Mouse (Mus musculus): ENCODE results near the gene Rabgap1. TPM values are rescaled to one million over a fixed set of nuclear protein-coding genes. Genes with fewer than 3 reads are reported as not detected.

Gene Rabgap1
- polyA plus RNA-seq, 1 experiment from 2014 or later: 6.2 TPM

GRCm38 (mm10) chr2:37430593-37431464 lies 12.2 kb upstream of the Rabgap1 start:
- Histone ChIP-seq H3K4me2 (ENCODE audit: low read depth, low read length) (peak overlapping the region; percentile 93), H3K27ac (ENCODE audit: low read depth) (peak overlapping the region; percentile 95), H3K9me3 (ENCODE audit: low read length) (no peaks in the 10 kb centered on the region), H3K4me3 (ENCODE audit: low read depth, low read length) (peak overlapping the region; percentile 94), H3K4me1 (ENCODE audit: insufficient read depth) (peaks cover 11% of the 10 kb centered on the region), H3K36me3 (replicated peaks; ENCODE audit: insufficient read depth, low read length) (peaks cover 21% of the 10 kb centered on the region), H3K9ac (replicated peaks) (peak overlapping the region; percentile 94), H3K27me3 (ENCODE audit: insufficient read depth, low read length) (no peaks in the 10 kb centered on the region)
- WGBS (ENCODE audit: insufficient replicate concordance): under 1% methylated on average over 38 of the region's 38 CpGs
- TF ChIP-seq EP300 (IDR thresholded peaks at IDR 0.05; ENCODE audit: low read depth) (peak; percentile 60; the same call in 1 of the 2 replicates), CTCF (IDR thresholded peaks at IDR 0.05; ENCODE audit: low read depth) (no peak)
- DNase-seq: peak; percentile 82
- peak; percentile 93 for ATAC-seq

GRCm38 (mm10) chr2:37431609-37432008 lies 11.5 kb upstream of the Rabgap1 start:
- H3K4me1 ChIP-seq (ENCODE audit: insufficient read depth): peaks cover 11% of the 10 kb centered on the region
- H3K4me2 ChIP-seq (ENCODE audit: low read depth, low read length): peak overlapping the region; percentile 93
- TF ChIP-seq EP300 (IDR thresholded peaks at IDR 0.05; ENCODE audit: low read depth) (no peak), CTCF (IDR thresholded peaks at IDR 0.05; ENCODE audit: low read depth) (no peak)
- peak overlapping the region; percentile 95 for H3K27ac ChIP-seq (ENCODE audit: low read depth)
- H3K36me3 ChIP-seq (replicated peaks; ENCODE audit: insufficient read depth, low read length): peaks cover 23% of the 10 kb centered on the region
- no peaks in the 10 kb centered on the region for H3K27me3 ChIP-seq (ENCODE audit: insufficient read depth, low read length)
- ATAC-seq: no peak
- peak overlapping the region; percentile 94 for H3K4me3 ChIP-seq (ENCODE audit: low read depth, low read length)
- peak overlapping the region; percentile 94 for H3K9ac ChIP-seq (replicated peaks)
- no peaks in the 10 kb centered on the region for H3K9me3 ChIP-seq (ENCODE audit: low read length)
- no peak for DNase-seq
- WGBS (ENCODE audit: insufficient replicate concordance): 28% methylated on average over 7 of the region's 7 CpGs

GRCm38 (mm10) chr2:37451667-37452375 lies 8.7 kb downstream of the Rabgap1 start:
- Histone ChIP-seq H3K27me3 (ENCODE audit: insufficient read depth, low read length) (no peaks in the 10 kb centered on the region), H3K4me3 (ENCODE audit: low read depth, low read length) (peak overlapping the region; percentile 95), H3K9ac (replicated peaks) (peak overlapping the region; percentile 95), H3K4me2 (ENCODE audit: low read depth, low read length) (peak overlapping the region; percentile 85), H3K9me3 (ENCODE audit: low read length) (no peaks in the 10 kb centered on the region), H3K36me3 (replicated peaks; ENCODE audit: insufficient read depth, low read length) (no peaks in the 10 kb centered on the region), H3K4me1 (ENCODE audit: insufficient read depth) (peaks cover 22% of the 10 kb centered on the region; the same call in 1 of the 2 replicates), H3K27ac (ENCODE audit: low read depth) (peak overlapping the region; percentile 84)
- ATAC-seq (peak; percentile 98), DNase-seq (peak; percentile 96)
- 9% methylated on average over 43 of the region's 44 CpGs for WGBS (ENCODE audit: insufficient replicate concordance)
- peak; percentile 8; the same call in 1 of the 2 replicates for TF ChIP-seq CTCF (IDR thresholded peaks at IDR 0.05; ENCODE audit: low read depth)
- no peak for TF ChIP-seq EP300 (IDR thresholded peaks at IDR 0.05; ENCODE audit: low read depth)

- no peak for DNase-seq
- 2% methylated on average over 10 of the region's 24 CpGs for WGBS (ENCODE audit: insufficient replicate concordance)
- peak overlapping the region; percentile 95 for H3K4me3 ChIP-seq (ENCODE audit: low read depth, low read length)
- peaks cover 18% of the 10 kb centered on the region; the same call in 1 of the 2 replicates for H3K4me1 ChIP-seq (ENCODE audit: insufficient read depth)
- H3K4me2 ChIP-seq (ENCODE audit: low read depth, low read length): peak overlapping the region; percentile 85
- peak overlapping the region; percentile 84 for H3K27ac ChIP-seq (ENCODE audit: low read depth)
- no peaks in the 10 kb centered on the region for H3K27me3 ChIP-seq (ENCODE audit: insufficient read depth, low read length)
- TF ChIP-seq EP300 (IDR thresholded peaks at IDR 0.05; ENCODE audit: low read depth) (no peak), CTCF (IDR thresholded peaks at IDR 0.05; ENCODE audit: low read depth) (no peak)
- H3K9ac ChIP-seq (replicated peaks): peak overlapping the region; percentile 95
- H3K9me3 ChIP-seq (ENCODE audit: low read length): no peaks in the 10 kb centered on the region
- H3K36me3 ChIP-seq (replicated peaks; ENCODE audit: insufficient read depth, low read length): no peaks in the 10 kb centered on the region
- ATAC-seq: peak; percentile 62
Measured at GRCm38 (mm10) chr2:37452376-37452760, 9.3 kb downstream of the Rabgap1 start.

- Histone ChIP-seq H3K4me2 (ENCODE audit: low read depth, low read length) (no peak overlapping the region), H3K9ac (replicated peaks) (no peak overlapping the region), H3K36me3 (replicated peaks; ENCODE audit: insufficient read depth, low read length) (no peaks in the 10 kb centered on the region), H3K9me3 (ENCODE audit: low read length) (no peaks in the 10 kb centered on the region), H3K27me3 (ENCODE audit: insufficient read depth, low read length) (no peaks in the 10 kb centered on the region), H3K4me3 (ENCODE audit: low read depth, low read length) (no peak overlapping the region), H3K27ac (ENCODE audit: low read depth) (no peak overlapping the region), H3K4me1 (ENCODE audit: insufficient read depth) (no peaks in the 10 kb centered on the region)
- DNase-seq (no peak), ATAC-seq (no peak)
- TF ChIP-seq EP300 (IDR thresholded peaks at IDR 0.05; ENCODE audit: low read depth) (no peak), CTCF (IDR thresholded peaks at IDR 0.05; ENCODE audit: low read depth) (peak; percentile 48)
- WGBS (ENCODE audit: insufficient replicate concordance): 93% methylated on average over 4 of the region's 4 CpGs
Measured at GRCm38 (mm10) chr2:37460707-37461106, 17.6 kb downstream of the Rabgap1 start.

GRCm38 (mm10) chr2:37466266-37466665 lies 23.2 kb downstream of the Rabgap1 start:
- Histone ChIP-seq H3K27me3 (ENCODE audit: insufficient read depth, low read length) (no peaks in the 10 kb centered on the region), H3K9ac (replicated peaks) (no peak overlapping the region), H3K36me3 (replicated peaks; ENCODE audit: insufficient read depth, low read length) (peaks cover 10% of the 10 kb centered on the region; the same call in 1 of the 2 replicates), H3K27ac (ENCODE audit: low read depth) (no peak overlapping the region), H3K9me3 (ENCODE audit: low read length) (no peaks in the 10 kb centered on the region), H3K4me1 (ENCODE audit: insufficient read depth) (no peaks in the 10 kb centered on the region), H3K4me2 (ENCODE audit: low read depth, low read length) (no peak overlapping the region), H3K4me3 (ENCODE audit: low read depth, low read length) (no peak overlapping the region)
- 0 out of 2 replicates have a peak, but pooled peaks have one; percentile 8 for TF ChIP-seq EP300 (IDR thresholded peaks at IDR 0.05; ENCODE audit: low read depth)
- TF ChIP-seq CTCF (IDR thresholded peaks at IDR 0.05; ENCODE audit: low read depth): no peak
- DNase-seq (no peak), ATAC-seq (no peak)
- whole genome bisulfite sequencing (ENCODE audit: insufficient replicate concordance): 79% methylated on average over 4 of the region's 4 CpGs

Data from liver, postnatal 0 days (tissue).